Mouse (Mus musculus) left cerebral cortex, adult 18-20 months (tissue): ENCODE measurements around the gene Olfr77. TPM values are rescaled to one million over a fixed set of nuclear protein-coding genes. Genes with fewer than 3 reads are reported as not detected.

ENCODE experiments used
- DNase-seq, 2 experiments: peaks; one replicate each; pipeline ENCODE4 v3.0.0; 2021 to 2022; ENCODE audit warnings: low spot score in 2 of 2, mixed read lengths in 1 of 2
- long read RNA-seq, 2 experiments: library from polyadenylated mRNA; stranded (forward); transcript quantifications; one replicate each; pipeline ENCODE4 v2.0.0; 2021
- total RNA-seq, 2 experiments: library from RNA; stranded (reverse); gene quantifications; 2 replicates each; pipeline ENCODE4 v1.2.3; 2021

Olfr77 gene
- total RNA-seq = not detected
- long read RNA-seq, experiment 1 = 0 reads
- long read RNA-seq, experiment 2 = 0 reads

DNA sequence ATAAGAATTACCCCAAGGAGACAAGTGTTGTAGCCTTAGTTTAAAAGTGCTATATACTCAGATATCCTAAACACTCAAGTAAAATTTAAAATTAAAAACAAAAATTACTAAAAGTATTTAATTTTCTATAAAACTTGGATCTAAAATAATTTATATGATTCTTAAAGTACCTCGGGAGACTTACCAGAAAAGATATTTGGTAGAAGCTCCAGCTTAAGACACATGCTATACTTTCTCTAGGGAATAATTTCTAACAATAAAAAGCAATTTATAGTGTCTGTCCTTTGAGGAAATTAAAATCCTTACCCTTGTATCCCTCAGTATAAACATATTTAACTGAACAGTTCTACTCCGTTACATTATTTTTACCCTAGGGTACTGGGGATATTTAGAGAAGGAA lies at the start of gene Olfr77:
TSS of gene Olfr77 (plus strand) at position 301 of the 400 bp plus-strand sequence.
- no peak for DNase-seq

DNA sequence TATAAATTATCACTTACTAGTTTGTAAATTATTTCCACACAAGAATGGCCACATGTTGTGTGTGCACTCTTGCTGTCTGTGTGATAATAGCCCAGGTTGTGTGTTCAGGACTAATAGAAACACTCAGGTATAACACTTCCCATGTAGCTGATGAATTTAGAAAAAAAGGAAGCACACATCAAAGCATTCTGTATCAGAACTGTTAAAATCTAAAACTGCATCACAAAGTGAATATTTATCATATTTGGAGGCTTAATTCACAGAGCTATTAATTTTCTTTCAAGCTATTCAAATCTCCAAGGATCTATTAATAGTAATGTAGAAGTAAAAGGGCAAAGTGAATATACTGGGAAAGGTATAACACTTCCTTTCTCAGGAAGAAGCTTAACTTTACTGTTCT lies 28.8 kb upstream of the Olfr77 start, which contains the start of gene Olfr862:
TSS of gene Olfr862 (minus strand) at position 101 of the 400 bp plus-strand sequence.
- no peak for DNase-seq

DNA sequence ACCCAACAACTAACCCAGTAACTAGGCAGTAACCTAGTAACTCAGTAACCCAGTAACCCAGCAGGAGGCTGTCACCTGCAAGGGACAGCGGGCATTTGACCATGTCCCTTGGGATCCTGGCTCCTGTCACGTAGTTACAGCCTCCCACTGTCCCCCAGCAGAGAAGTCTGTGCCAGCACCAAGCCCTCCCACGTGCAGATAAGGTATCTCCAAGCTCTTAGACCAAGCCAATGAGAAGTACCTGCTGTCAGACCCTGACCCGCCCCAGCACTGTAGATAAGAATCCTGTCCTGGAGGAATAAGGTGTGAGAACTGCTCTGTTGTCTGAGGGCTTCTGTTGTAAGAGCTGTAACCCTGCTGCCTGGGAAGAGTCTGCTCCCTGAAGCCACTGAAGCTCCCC lies 5.5 kb upstream of the Olfr77 start:
- no peak for DNase-seq

Other genes starting within 250 kb of the Olfr77 start
- not detected for gene Olfr857, start 207.4 kb upstream of the Olfr77 start, total RNA-seq
- gene Olfr58, start 136.6 kb upstream of the Olfr77 start, total RNA-seq = not detected
- not detected for gene Olfr859, start 112.0 kb upstream of the Olfr77 start, total RNA-seq
- gene Olfr860, start 67.1 kb upstream of the Olfr77 start, total RNA-seq = not detected
- not detected for gene Olfr862, start 28.9 kb upstream of the Olfr77 start, total RNA-seq
- not detected for gene Olfr866, start 111.2 kb downstream of the Olfr77 start, total RNA-seq
- gene Olfr867, start 140.7 kb downstream of the Olfr77 start, total RNA-seq = not detected
- gene Olfr868, start 181.8 kb downstream of the Olfr77 start, total RNA-seq = not detected
- not detected for gene Olfr869, start 212.1 kb downstream of the Olfr77 start, total RNA-seq